Mouse (Mus musculus): ENCODE results near the gene Insm1.

- no peak for TF ChIP-seq CTCF (IDR thresholded peaks at IDR 0.05; ENCODE audit: borderline replicate concordance, extremely low read depth, insufficient read depth, insufficient read length)
- no peak for TF ChIP-seq POLR2A (IDR thresholded peaks at IDR 0.05; ENCODE audit: borderline replicate concordance, extremely low read depth, insufficient read depth, insufficient read length, poor library complexity, severe bottlenecking)
These were observed 3.5 kb upstream of the Insm1 start for GRCm38 (mm10) chr2:146218161-146218691.

Measured in brain, embryonic 14.5 days (tissue).